Mouse (Mus musculus): ENCODE results near the gene Mmp1b. TPM values are rescaled to one million over a fixed set of nuclear protein-coding genes. Genes with fewer than 3 reads are reported as not detected.

The Mmp1b gene
- polyA plus RNA-seq (2017; shearing (Covaris generic)) = under 1 TPM in 1 of 2 experiments, not detected in 1; 0.20 TPM

DNA sequence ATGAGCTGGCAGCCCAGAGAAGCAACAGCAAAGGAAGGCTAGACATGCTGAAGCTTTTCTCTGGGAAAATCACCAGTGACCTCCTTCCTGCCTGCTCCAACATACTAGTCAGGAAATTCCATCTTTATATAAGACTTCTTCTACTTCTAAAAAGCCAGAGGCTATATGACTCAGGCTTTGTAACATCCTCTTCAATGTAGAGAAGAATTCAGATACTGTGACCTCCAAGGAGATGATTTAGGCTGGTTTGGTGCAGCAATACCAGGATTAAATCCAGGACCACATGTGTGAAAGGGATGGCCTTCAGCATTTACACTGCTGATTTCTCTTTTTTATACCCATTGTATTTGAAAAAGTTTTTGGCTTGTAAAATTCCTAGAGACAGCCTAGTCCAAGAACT is at the start of gene Mmp1b:
Gene Mmp1b (minus strand): TSS at position 101 of the 400 bp plus-strand sequence.

DNA sequence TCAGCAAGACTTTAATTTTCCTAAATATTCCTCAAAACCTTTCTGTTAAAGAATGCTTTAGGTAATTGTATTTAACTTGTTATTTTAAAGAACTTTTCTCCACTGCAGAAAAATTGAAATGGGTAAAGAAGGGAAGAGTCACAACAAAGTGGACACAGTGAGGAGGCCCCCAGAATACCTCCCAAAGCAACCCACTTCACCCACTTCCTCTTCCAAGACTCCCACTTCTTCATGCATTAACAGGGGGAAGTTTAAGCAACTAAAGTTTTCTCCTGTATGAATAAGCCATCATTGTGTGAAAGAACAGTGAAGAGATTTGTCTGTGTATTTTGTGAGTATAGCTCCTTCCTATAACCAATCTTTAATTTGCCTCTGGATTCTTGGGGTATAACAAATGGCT is 43.7 kb downstream of the Mmp1b start, which contains the start of gene Mmp12:
Gene Mmp12 (plus strand): TSS at position 275 of the 400 bp plus-strand sequence.

Other genes starting within 250 kb of the Mmp1b start
- gene Dync2h1, start 203.6 kb downstream of the Mmp1b start, polyA plus RNA-seq (2017; shearing (Covaris generic)) = 1 to 10 TPM; 4.6 to 4.8 TPM
- gene Dcun1d5, start 203.5 kb downstream of the Mmp1b start, polyA plus RNA-seq (2017; shearing (Covaris generic)) = 100 to 1,000 TPM; 190 to 201 TPM
- not detected for gene Mmp13, start 115.5 kb downstream of the Mmp1b start, polyA plus RNA-seq (2017; shearing (Covaris generic))
- under 1 TPM; 0.17 to 0.51 TPM for gene Mmp12, start 43.7 kb downstream of the Mmp1b start, polyA plus RNA-seq (2017; shearing (Covaris generic))
- under 1 TPM in 1 of 2 experiments, not detected in 1; 0.08 TPM for gene Mmp3, start 57.8 kb upstream of the Mmp1b start, polyA plus RNA-seq (2017; shearing (Covaris generic))
- under 1 TPM in 1 of 2 experiments, not detected in 1; 0.54 TPM for gene Mmp10, start 114.3 kb upstream of the Mmp1b start, polyA plus RNA-seq (2017; shearing (Covaris generic))
- 1 to 10 TPM in 1 of 2 experiments, under 1 TPM in 1; 0.31 to 1.6 TPM for gene Mmp8, start 170.4 kb upstream of the Mmp1b start, polyA plus RNA-seq (2017; shearing (Covaris generic))
- under 1 TPM; 0.12 to 0.39 TPM for gene Mmp27, start 183.3 kb upstream of the Mmp1b start, polyA plus RNA-seq (2017; shearing (Covaris generic))
- gene Mmp20, start 240.2 kb upstream of the Mmp1b start, polyA plus RNA-seq (2017; shearing (Covaris generic)) = not detected

Measured in inflammation-experienced regulatory T-cells (primary cell).